Mouse (Mus musculus) layer of hippocampus, adult 18-20 months (tissue): ENCODE results near the gene Gpm6a. TPM values are rescaled to one million over a fixed set of nuclear protein-coding genes. Genes with fewer than 3 reads are reported as not detected.

ENCODE experiments used
- DNase-seq, 2 experiments: peaks; one replicate each; pipeline ENCODE4 v3.0.0; 2022; ENCODE audit warnings: low spot score in 2 of 2
- long read RNA-seq: library from polyadenylated mRNA; stranded (forward); transcript quantifications from one replicate; pipeline ENCODE4 v2.0.0, GENCODE M21; 2021
- total RNA-seq, 2 experiments: library from RNA; stranded (reverse); gene quantifications; 2 replicates each; pipeline ENCODE4 v1.2.3; 2021

The Gpm6a gene
- total RNA-seq: 100 to 1,000 TPM; 921 to 952 TPM
- long read RNA-seq, transcript Gpm6a-201 (7 exons, 3,215 nt): major isoform, 987 of 1,520 reads
- long read RNA-seq, partial matches to known transcripts: 515 of 1,520 reads
- long read RNA-seq, other reads (novel, unspliced or antisense): 18 of 1,520 reads

- peak; percentile 55 to 70 for DNase-seq
Measured at GRCm38 (mm10) chr8:54954741-54955455, at the start of gene Gpm6a. Gene Gpm6a, plus strand, starts transcription at chr8:54954843.

- no peak for DNase-seq
Measured at GRCm38 (mm10) chr8:54912891-54913290, 41.8 kb upstream of the Gpm6a start.

GRCm38 (mm10) chr8:54917710-54918109 is 36.9 kb upstream of the Gpm6a start:
- no peak for DNase-seq

GRCm38 (mm10) chr8:54922160-54922855 is 32.3 kb upstream of the Gpm6a start:
- peak in 1 of 2 experiments; percentile 18 for DNase-seq

GRCm38 (mm10) chr8:54924936-54925335 is 29.7 kb upstream of the Gpm6a start:
- no peak for DNase-seq

GRCm38 (mm10) chr8:54932306-54932705 is 22.3 kb upstream of the Gpm6a start:
- no peak for DNase-seq

- DNase-seq: no peak
Measured at GRCm38 (mm10) chr8:54953351-54953750, 1.3 kb upstream of the Gpm6a start.

GRCm38 (mm10) chr8:54954030-54954429 is 613 bp upstream of the Gpm6a start:
- DNase-seq: peak in 1 of 2 experiments; percentile 70

GRCm38 (mm10) chr8:54955456-54955800 is 785 bp downstream of the Gpm6a start:
- no peak for DNase-seq

GRCm38 (mm10) chr8:54955935-54956573 is 1.4 kb downstream of the Gpm6a start:
- DNase-seq: no peak

- DNase-seq: peak in 1 of 2 experiments; percentile 51
Measured at GRCm38 (mm10) chr8:54956787-54957186, 2.1 kb downstream of the Gpm6a start.

GRCm38 (mm10) chr8:54957506-54957905 is 2.9 kb downstream of the Gpm6a start:
- DNase-seq: no peak

- no peak for DNase-seq
Measured at GRCm38 (mm10) chr8:54961571-54961970, 6.9 kb downstream of the Gpm6a start.

GRCm38 (mm10) chr8:54975020-54975419 is 20.4 kb downstream of the Gpm6a start:
- no peak for DNase-seq

- no peak for DNase-seq
Measured at GRCm38 (mm10) chr8:54975506-54975905, 20.9 kb downstream of the Gpm6a start.

- no peak for DNase-seq
Measured at GRCm38 (mm10) chr8:54975927-54976326, 21.3 kb downstream of the Gpm6a start.

- DNase-seq: no peak
Measured at GRCm38 (mm10) chr8:54976663-54977062, 22.0 kb downstream of the Gpm6a start.

GRCm38 (mm10) chr8:54986791-54987190 is 32.1 kb downstream of the Gpm6a start:
- no peak for DNase-seq

- no peak for DNase-seq
Measured at GRCm38 (mm10) chr8:54989093-54989492, 34.5 kb downstream of the Gpm6a start.

GRCm38 (mm10) chr8:54991840-54992609 is 37.4 kb downstream of the Gpm6a start:
- peak; percentile 30 to 73 for DNase-seq

GRCm38 (mm10) chr8:54995662-54996061 is 41.0 kb downstream of the Gpm6a start:
- no peak for DNase-seq
